Mouse (Mus musculus) liver, adult 2 months (tissue): ENCODE data around the gene Slc25a26. TPM values are rescaled to one million over a fixed set of nuclear protein-coding genes. Genes with fewer than 3 reads are reported as not detected.

Source experiments
- DNase-seq: peaks from one replicate; pipeline ENCODE4 v3.0.0-alpha.2; 2011; ENCODE audit warnings: low read depth, low spot score; ENCODE audit errors: extremely low read depth
- H3K27ac ChIP-seq: fragments of 200-500 bp; replicated peaks from 2 replicates; pipeline ENCODE4 v1.5.1; 2012; ENCODE audit warnings: low read depth, mild to moderate bottlenecking, control low read depth, inconsistent platforms, low read length; ENCODE audit not compliant: insufficient read depth
- H3K27me3 ChIP-seq: fragments of 200-500 bp; 2 replicates; pipeline ENCODE4 v1.6.1; 2012; ENCODE audit warnings: mild to moderate bottlenecking, moderate library complexity, low read length, inconsistent platforms; ENCODE audit not compliant: control insufficient read depth, insufficient read depth
- H3K36me3 ChIP-seq: fragments of 200-500 bp; 2 replicates; pipeline ENCODE4 v1.6.1; 2012; ENCODE audit warnings: low read length, inconsistent platforms; ENCODE audit not compliant: control insufficient read depth, insufficient read depth
- H3K4me1 ChIP-seq: fragments of 200-500 bp; 2 replicates; pipeline ENCODE4 v1.6.1; 2011; ENCODE audit warnings: low read length; ENCODE audit not compliant: control insufficient read depth, insufficient read depth
- H3K4me3 ChIP-seq: fragments of 200-500 bp; 2 replicates; pipeline ENCODE4 v1.5.1; 2011; ENCODE audit warnings: low read depth, mild to moderate bottlenecking, control low read depth, low read length, moderate library complexity; ENCODE audit not compliant: insufficient read depth
- H3K79me2 ChIP-seq: fragments of 200-500 bp; 2 replicates; pipeline ENCODE4 v1.6.1; 2012; ENCODE audit warnings: inconsistent platforms, mild to moderate bottlenecking, low read length, moderate library complexity; ENCODE audit not compliant: control insufficient read depth, insufficient read depth
- H3K9ac ChIP-seq: fragments of 200-500 bp; 2 replicates; pipeline ENCODE4 v1.6.1; 2012; ENCODE audit warnings: low read depth, mild to moderate bottlenecking, control low read depth, inconsistent platforms, low read length
- CTCF ChIP-seq: fragments of 200-500 bp; IDR thresholded peaks from 2 replicates; pipeline ENCODE4 v1.5.1; 2011; ENCODE audit warnings: low read depth, low read length, control low read depth
- POLR2A ChIP-seq: fragments of 200-500 bp; IDR thresholded peaks from 2 replicates; pipeline ENCODE4 v1.6.1; 2011; ENCODE audit warnings: low read length, control low read depth; ENCODE audit not compliant: insufficient read depth; ENCODE audit errors: extremely low read depth
- WGBS: fragments of 180-500 bp; shearing (Covaris S2); methylation state at CpG from one replicate; pipeline ENCODE4 v1.1.7; 2018; 5-methylcytosine and 5-hydroxymethylcytosine counted together
- polyA plus RNA-seq: library from polyadenylated mRNA; depleted of rRNA; stranded (reverse); fragments of >200 nt; gene quantifications from 2 replicates; pipeline ENCODE4 v1.2.3, GENCODE M21; 2012
- total RNA-seq: library from RNA; depleted of rRNA; stranded (reverse); fragments of >200 nt; gene quantifications from 2 replicates; pipeline ENCODE4 v1.2.3, GENCODE M21; 2014

Slc25a26 gene
- total and polyA plus RNA-seq, 2 experiments, result 5.7 to 9.7 TPM

- Histone ChIP-seq H3K79me2 (no peaks in the 10 kb centered on the region), H3K36me3 (no peaks in the 10 kb centered on the region), H3K27ac (no peak overlapping the region), H3K4me3 (no peak overlapping the region), H3K4me1 (no peaks in the 10 kb centered on the region; the same call in 1 of the 2 replicates), H3K27me3 (no peaks in the 10 kb centered on the region), H3K9ac (no peak overlapping the region)
- TF ChIP-seq POLR2A (no peak), CTCF (no peak)
- no peak for DNase-seq
- whole genome bisulfite sequencing, result 72% methylated on average over 4 of the region's 4 CpGs
Measured at GRCm38 (mm10) chr6:94592710-94593109, 92.6 kb downstream of the Slc25a26 start.

GRCm38 (mm10) chr6:94594096-94594665, 94.0 kb downstream of the Slc25a26 start:
- Histone ChIP-seq H3K4me1 (no peaks in the 10 kb centered on the region; the same call in 1 of the 2 replicates), H3K36me3 (no peaks in the 10 kb centered on the region), H3K27me3 (no peaks in the 10 kb centered on the region), H3K27ac (no peak overlapping the region), H3K79me2 (no peaks in the 10 kb centered on the region), H3K4me3 (no peak overlapping the region), H3K9ac (no peak overlapping the region)
- no peak for DNase-seq
- no peak for TF ChIP-seq POLR2A
- TF ChIP-seq CTCF, result no peak
- 92% methylated on average over 6 of the region's 6 CpGs for WGBS

- no peak overlapping the region for H3K4me3 ChIP-seq
- no peaks in the 10 kb centered on the region for H3K79me2 ChIP-seq
- H3K27me3 ChIP-seq, result no peaks in the 10 kb centered on the region
- TF ChIP-seq CTCF (no peak), POLR2A (no peak)
- DNase-seq, result no peak
- no peaks in the 10 kb centered on the region for H3K36me3 ChIP-seq
- no peak overlapping the region for H3K27ac ChIP-seq
- H3K4me1 ChIP-seq, result no peaks in the 10 kb centered on the region; the same call in 1 of the 2 replicates
- H3K9ac ChIP-seq, result no peak overlapping the region
- 94% methylated on average over 11 of the region's 11 CpGs for WGBS
Measured at GRCm38 (mm10) chr6:94594711-94595110, 94.6 kb downstream of the Slc25a26 start.

- H3K9ac ChIP-seq, result no peak overlapping the region
- TF ChIP-seq POLR2A, result no peak
- no peak overlapping the region for H3K27ac ChIP-seq
- no peaks in the 10 kb centered on the region for H3K27me3 ChIP-seq
- H3K4me1 ChIP-seq, result no peaks in the 10 kb centered on the region; the same call in 1 of the 2 replicates
- 95% methylated on average over 5 of the region's 5 CpGs for WGBS
- H3K4me3 ChIP-seq, result no peak overlapping the region
- no peaks in the 10 kb centered on the region for H3K79me2 ChIP-seq
- no peak for DNase-seq
- no peaks in the 10 kb centered on the region for H3K36me3 ChIP-seq
Measured at GRCm38 (mm10) chr6:94595206-94595605, 95.1 kb downstream of the Slc25a26 start.

- Histone ChIP-seq H3K79me2 (no peaks in the 10 kb centered on the region), H3K4me1 (peaks cover 5% of the 10 kb centered on the region; the same call in 1 of the 2 replicates), H3K36me3 (no peaks in the 10 kb centered on the region), H3K4me3 (no peak overlapping the region), H3K27ac (no peak overlapping the region), H3K9ac (no peak overlapping the region), H3K27me3 (no peaks in the 10 kb centered on the region)
- DNase-seq, result no peak
- 93% methylated on average over 14 of the region's 14 CpGs for WGBS
- TF ChIP-seq CTCF, result no peak
- TF ChIP-seq POLR2A, result no peak
Measured at GRCm38 (mm10) chr6:94596051-94596760, 96.1 kb downstream of the Slc25a26 start.
